ENCODE assay signal across 8 mouse cellular contexts in genomic region chr2:172439843-172440639, GRCm38 (mm10). TPM values are rescaled to one million over a fixed set of nuclear protein-coding genes. Genes with fewer than 3 reads are reported as not detected.
DNase-seq lines count a peak whose midpoint lies in the region; ATAC-seq and TF ChIP-seq lines count a peak whose summit lies in the region.

Gene Rtf2 (plus strand): TSS chr2:172440556.

- peaks cover 38% of the 10 kb centered on the region for H3K4me1 ChIP-seq in bone marrow macrophage, adult 2 months (ENCODE audit: control insufficient read depth, insufficient read depth, low read length)
- H3K4me1 ChIP-seq in embryonic fibroblast, embryonic 13.5 days (ENCODE audit: control insufficient read depth, insufficient read depth, low read length) = peaks cover 5% of the 10 kb centered on the region
- H3K4me1 ChIP-seq in kidney, embryonic 14.5 days (ENCODE audit: control insufficient read depth, insufficient read depth, low read length) = peaks cover 14% of the 10 kb centered on the region; the same call in 1 of the 2 replicates
- peaks cover 18% of the 10 kb centered on the region for H3K4me1 ChIP-seq in limb, embryonic 15.5 days

- TF ChIP-seq CTCF in bone marrow macrophage, adult 2 months (IDR thresholded peaks at IDR 0.05; ENCODE audit: low read depth, low read length) = no peak
- no peak for TF ChIP-seq CTCF in embryonic fibroblast, embryonic 13.5 days (IDR thresholded peaks at IDR 0.05; ENCODE audit: borderline replicate concordance, insufficient read depth, low read length)

- H3K27me3 ChIP-seq in kidney, embryonic 14.5 days (ENCODE audit: control insufficient read depth, insufficient read depth, low read length) = no peaks in the 10 kb centered on the region
- no peaks in the 10 kb centered on the region for H3K27me3 ChIP-seq in limb, embryonic 15.5 days

- 2% methylated on average over 35 of the region's 35 CpGs for WGBS in kidney, embryonic 14.5 days
- 2% methylated on average over 35 of the region's 35 CpGs for WGBS in limb, embryonic 15.5 days

- H3K27ac ChIP-seq in bone marrow macrophage, adult 2 months (ENCODE audit: insufficient read depth, low read depth, low read length) = peak within 1 kb of the TSS; percentile 86
- peak within 1 kb of the TSS; percentile 66 for H3K27ac ChIP-seq in embryonic fibroblast, embryonic 13.5 days (ENCODE audit: insufficient read depth, low read length)
- no peak within 1 kb of the TSS for H3K27ac ChIP-seq in kidney, embryonic 14.5 days (ENCODE audit: low read depth, low read length)
- peak within 1 kb of the TSS; percentile 76 for H3K27ac ChIP-seq in limb, embryonic 15.5 days

- no peaks in the 10 kb centered on the region; the same call in 1 of the 2 replicates for H3K36me3 ChIP-seq in kidney, embryonic 14.5 days (ENCODE audit: control insufficient read depth, insufficient read depth, low read length)
- H3K36me3 ChIP-seq in limb, embryonic 15.5 days = peaks cover 6% of the 10 kb centered on the region

- H3K9me3 ChIP-seq in kidney, embryonic 14.5 days (ENCODE audit: control insufficient read depth, low read length) = no peaks in the 10 kb centered on the region
- no peaks in the 10 kb centered on the region for H3K9me3 ChIP-seq in limb, embryonic 15.5 days

- 0 out of 2 replicates have a peak, but pooled peaks have one; percentile 35 for TF ChIP-seq POLR2A in bone marrow macrophage, adult 2 months (IDR thresholded peaks at IDR 0.05; ENCODE audit: borderline replicate concordance, low read depth, low read length)
- peak; percentile 87 for TF ChIP-seq POLR2A in embryonic fibroblast, embryonic 13.5 days (IDR thresholded peaks at IDR 0.05; ENCODE audit: low read depth, low read length)

- H3K4me3 ChIP-seq in bone marrow macrophage, adult 2 months (ENCODE audit: insufficient read depth, low read length) = peak within 1 kb of the TSS; percentile 83
- peak within 1 kb of the TSS; percentile 94 for H3K4me3 ChIP-seq in embryonic fibroblast, embryonic 13.5 days (ENCODE audit: insufficient read depth, low read length)
- peak within 1 kb of the TSS; percentile 77 for H3K4me3 ChIP-seq in kidney, embryonic 14.5 days (ENCODE audit: low read length)
- peak within 1 kb of the TSS; percentile 76 for H3K4me3 ChIP-seq in limb, embryonic 15.5 days

- peak within 1 kb of the TSS; percentile 67 for H3K9ac ChIP-seq in kidney, embryonic 14.5 days (ENCODE audit: low read depth, low read length)
- H3K9ac ChIP-seq in limb, embryonic 15.5 days = peak within 1 kb of the TSS; percentile 50

- ATAC-seq in kidney, embryonic 14.5 days (ENCODE audit: low FRiP score, low TSS enrichment) = peak; percentile 98
- ATAC-seq in limb, embryonic 15.5 days (ENCODE audit: insufficient number of reproducible peaks, low FRiP score, low TSS enrichment, low read depth) = peak; percentile 87

- H3K4me2 ChIP-seq in kidney, embryonic 14.5 days (replicated peaks; ENCODE audit: low read depth, low read length) = peak within 1 kb of the TSS; percentile 71
- peak within 1 kb of the TSS; percentile 82 for H3K4me2 ChIP-seq in limb, embryonic 15.5 days

- DNase-seq in A20 (ENCODE audit: low read depth, low spot score) = peak; percentile 99
- peak; percentile 98 to 99 for DNase-seq in heart, adult 9 months (ENCODE audit: low spot score in 2 of 2)
- DNase-seq in monocyte, adult 2 months (ENCODE audit: low read depth in 1 of 2, low spot score in 2 of 2) = peak; percentile 98 to 99
- peak; percentile 95 to 97 for DNase-seq in spleen, postnatal 36 days (ENCODE audit: low spot score in 2 of 2)

RNA-seq across cellular contexts. Expression of gene Rtf2, which starts in this region (rescaled TPM):
- polyA plus RNA-seq in bone marrow macrophage, adult 2 months (2012; ENCODE audit: insufficient read depth, insufficient read length, missing spikeins) = 111 TPM in 2 replicates
- 40.9 and 51.9 TPM in 2 replicates for polyA plus RNA-seq in embryonic fibroblast, embryonic 13.5 days (2011; ENCODE audit: insufficient read length, low read depth, missing spikeins)
- polyA plus RNA-seq in kidney, embryonic 14.5 days (2014; fragmentation: Nextera tagmentation; extraction: Ambion mirVana) = 64.0 and 74.4 TPM in 2 replicates
- polyA plus RNA-seq in limb, embryonic 15.5 days (2015; fragmentation: Nextera tagmentation; extraction: Ambion mirVana) = 74.7 and 79.9 TPM in 2 replicates
